Mouse (Mus musculus) stomach, postnatal 0 days (tissue): Measurements from ENCODE around the gene Dlgap1.

ENCODE experiments used
- CTCF ChIP-seq: IDR thresholded peaks from 2 replicates; pipeline ENCODE4 v1.5.1; 2016; ENCODE audit warnings: antibody characterized with exemption, low read depth, mild to moderate bottlenecking, moderate library complexity
- EP300 ChIP-seq: optimal IDR thresholded peaks from 2 replicates; pipeline ENCODE3; 2016; ENCODE audit warnings: antibody characterized with exemption

DNA sequence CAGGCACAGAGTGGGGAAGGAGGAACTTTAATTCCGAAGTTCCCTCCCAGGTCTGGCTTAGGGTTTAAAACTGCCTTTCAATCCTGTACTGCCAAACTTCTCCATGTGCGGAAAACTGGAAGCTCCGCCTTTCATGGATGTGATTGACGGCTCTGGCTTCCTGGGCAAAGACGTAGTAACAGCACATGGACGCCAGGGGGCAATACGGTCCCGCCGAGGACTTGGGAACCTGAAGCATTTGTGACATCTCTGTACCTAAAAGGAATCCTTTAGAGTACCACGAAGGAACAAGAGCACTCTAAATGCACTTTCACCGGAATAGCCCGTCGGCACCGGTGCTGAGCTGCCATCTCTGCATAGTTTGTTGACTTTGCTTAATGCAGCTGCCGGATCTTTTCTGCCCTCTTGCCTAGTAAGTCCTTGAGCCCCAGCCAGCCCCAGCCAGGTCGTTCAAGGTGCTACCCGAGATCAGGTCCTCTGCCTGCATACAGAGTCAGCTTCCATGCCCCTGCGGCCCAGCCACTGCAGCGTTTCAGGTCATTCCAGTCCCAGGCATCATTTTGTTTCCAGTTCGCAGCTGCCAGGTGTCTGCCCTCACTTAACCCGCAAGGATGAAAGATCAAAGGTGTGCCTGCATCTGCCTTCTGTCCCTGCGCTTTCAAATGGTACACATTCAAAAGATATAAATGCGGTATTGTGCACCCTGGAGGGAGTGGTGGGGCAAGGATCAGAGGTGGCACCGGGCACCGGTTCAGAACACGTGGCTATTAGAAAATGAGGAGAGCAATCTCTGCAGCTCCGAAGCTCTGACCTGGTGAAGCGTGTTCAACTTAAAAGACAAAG, 738.3 kb downstream of the Dlgap1 start:
- TF ChIP-seq CTCF (peak; percentile 98), EP300 (no peak)
